Mouse (Mus musculus): Measurements from ENCODE around the gene Spcs3. TPM values are rescaled to one million over a fixed set of nuclear protein-coding genes. Genes with fewer than 3 reads are reported as not detected.
A peak's percentile ranks its signal among the peaks of the same experiment; 100 is the strongest.
"Not testable (repeated sequence)": the region's sequence is repeated elsewhere in the genome, so short reads cannot be mapped to it uniquely, and the experiment has no call there.

Spcs3 gene
- polyA plus RNA-seq, 1 experiment from 2014 or later = 368 TPM

DNA sequence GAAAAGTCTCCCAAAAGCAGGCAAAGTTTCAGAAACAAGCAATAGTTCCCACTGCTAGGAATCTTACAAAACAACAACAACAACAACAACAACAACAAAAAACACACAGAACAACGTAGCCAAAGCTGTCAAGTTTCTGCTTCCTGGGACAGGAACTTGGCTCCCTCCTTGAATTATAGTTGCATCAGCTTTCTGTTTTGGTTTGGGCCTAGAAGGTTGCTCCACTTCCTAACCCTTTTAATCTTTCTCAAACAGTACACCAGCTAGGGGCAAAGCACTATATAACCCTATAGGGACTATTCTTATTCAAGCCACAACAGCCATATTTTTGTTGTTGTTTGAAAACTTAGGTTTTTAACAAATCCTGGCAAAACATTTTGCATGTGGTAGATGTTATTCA, 11.5 kb upstream of the Spcs3 start:
- DNase-seq (ENCODE audit: low read depth, low spot score) = no peak
- no peak for ATAC-seq
- TF ChIP-seq CTCF (IDR thresholded peaks at IDR 0.05) = no peak
- no peaks in the 10 kb centered on the region for H3K27me3 ChIP-seq
- in situ Hi-C loops (cut with MboI; ENCODE audit: low pct_unique_long_range_greater_than_20kb) = no loop called here
- ChIA-PET POLR2A (no interaction called here), CTCF (interaction anchor here (0.9 to 2.3 kb wide), 4 partner anchors 13 to 68 kb away, joined by 3 to 6 read pairs (median 4); no protein-coding TSS in a partner anchor)

DNA sequence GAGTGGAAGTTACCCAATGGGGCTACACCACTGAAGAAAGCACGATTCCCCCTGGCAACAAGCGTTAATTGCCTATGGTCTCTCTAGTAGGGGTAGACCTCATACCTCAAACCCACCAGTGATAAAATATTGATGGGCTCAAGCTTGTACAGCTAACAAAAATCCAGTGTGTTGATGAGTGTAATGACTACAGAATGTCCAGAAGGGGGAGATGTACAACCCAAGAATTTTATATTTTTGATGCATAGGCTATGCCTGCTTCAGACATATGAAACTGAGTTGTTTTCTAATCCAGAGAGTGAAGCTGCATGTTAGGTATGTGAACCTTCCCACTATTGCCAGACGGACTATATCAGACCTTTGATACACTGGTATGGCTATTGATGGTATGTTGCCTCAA, 7.5 kb upstream of the Spcs3 start:
- CTCF ChIA-PET = interaction anchor here (0.6 to 1.7 kb wide), 2 partner anchors 73 to 169 kb away, joined by 3 to 4 read pairs; no protein-coding TSS in a partner anchor
- POLR2A ChIA-PET = no interaction called here
- H3K27me3 ChIP-seq = no peaks in the 10 kb centered on the region
- in situ Hi-C loops (cut with MboI; ENCODE audit: low pct_unique_long_range_greater_than_20kb) = no loop called here
- no peak for DNase-seq (ENCODE audit: low read depth, low spot score)
- peak; percentile 43 for TF ChIP-seq CTCF (IDR thresholded peaks at IDR 0.05)
- no peak for ATAC-seq

GRCm38 (mm10) chr8:54535172-54535571, 5.4 kb upstream of the Spcs3 start:
- in situ Hi-C loops (cut with MboI; ENCODE audit: low pct_unique_long_range_greater_than_20kb) = no loop called here
- no peak for TF ChIP-seq CTCF (IDR thresholded peaks at IDR 0.05)
- POLR2A ChIA-PET = interaction anchor here (0.9 to 1.4 kb wide), 2 partner anchors 15 to 27 kb away, joined by 3 read pairs; no protein-coding TSS in a partner anchor
- ATAC-seq (no peak), DNase-seq (ENCODE audit: low read depth, low spot score) (no peak)
- H3K27me3 ChIP-seq = no peaks in the 10 kb centered on the region
- CTCF ChIA-PET = interaction anchor here (1.3 kb wide), 2 partner anchors 32 to 125 kb away, joined by 3 to 4 read pairs; no protein-coding TSS in a partner anchor

GRCm38 (mm10) chr8:54528571-54528970, 1.2 kb downstream of the Spcs3 start:
- no peak for TF ChIP-seq CTCF (IDR thresholded peaks at IDR 0.05)
- ATAC-seq (no peak), DNase-seq (ENCODE audit: low read depth, low spot score) (no peak)
- in situ Hi-C loops (cut with MboI; ENCODE audit: low pct_unique_long_range_greater_than_20kb) = no loop called here
- H3K27me3 ChIP-seq = no peaks in the 10 kb centered on the region
- CTCF ChIA-PET = interaction anchor here (0.7 to 1.2 kb wide), 2 partner anchors 13 to 24 kb away, joined by 3 read pairs; no protein-coding TSS in a partner anchor
- POLR2A ChIA-PET = interaction anchor here (0.7 to 4.2 kb wide), 6 partner anchors 19 to 82 kb away, joined by 3 to 17 read pairs (median 5); no protein-coding TSS in a partner anchor

GRCm38 (mm10) chr8:54526700-54527099, 3.1 kb downstream of the Spcs3 start:
- ChIA-PET CTCF (interaction anchor here (0.7 to 0.9 kb wide), 2 partner anchors 13 to 133 kb away, joined by 3 read pairs; no protein-coding TSS in a partner anchor), POLR2A (interaction anchor here (2.5 to 4.2 kb wide), 2 partner anchors 36 to 84 kb away, joined by 13 to 17 read pairs; no protein-coding TSS in a partner anchor)
- H3K27me3 ChIP-seq = no peaks in the 10 kb centered on the region
- ATAC-seq (no peak), DNase-seq (ENCODE audit: low read depth, low spot score) (no peak)
- in situ Hi-C loops (cut with MboI; ENCODE audit: low pct_unique_long_range_greater_than_20kb) = no loop called here
- no peak for TF ChIP-seq CTCF (IDR thresholded peaks at IDR 0.05)

DNA sequence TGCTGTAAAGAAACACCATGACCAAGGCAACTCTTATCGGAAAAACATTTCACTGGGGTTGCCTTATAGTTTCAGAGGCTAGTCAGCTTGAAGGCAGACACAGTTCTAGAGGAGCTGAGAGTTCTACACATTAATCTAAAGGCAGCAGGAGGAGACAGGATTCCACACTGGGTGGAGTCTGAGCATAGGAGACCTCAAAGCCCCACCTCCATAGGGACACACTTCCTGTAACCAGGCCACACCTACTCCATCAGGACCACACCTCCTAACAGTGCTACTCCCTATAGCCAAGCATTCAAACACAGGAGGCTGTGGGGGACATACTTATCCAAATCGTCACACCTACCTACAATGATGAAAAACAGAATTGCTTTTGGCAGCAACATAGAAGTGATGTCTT, 4.2 kb downstream of the Spcs3 start:
- in situ Hi-C loops (cut with MboI; ENCODE audit: low pct_unique_long_range_greater_than_20kb) = no loop called here
- ChIA-PET CTCF (no interaction called here), POLR2A (interaction anchor here (4.2 kb wide), 1 partner anchor 37 kb away, joined by 17 read pairs; no protein-coding TSS in a partner anchor)
- no peak for DNase-seq (ENCODE audit: low read depth, low spot score)
- TF ChIP-seq CTCF (IDR thresholded peaks at IDR 0.05) = no peak
- ATAC-seq = no peak
- H3K27me3 ChIP-seq = no peaks in the 10 kb centered on the region

- POLR2A ChIA-PET = interaction anchor here (0.8 to 0.9 kb wide), 2 partner anchors 42 to 191 kb away, joined by 3 read pairs; no protein-coding TSS in a partner anchor
- TF ChIP-seq CTCF (IDR thresholded peaks at IDR 0.05) = no peak
- H3K27me3 ChIP-seq = no peaks in the 10 kb centered on the region
- CTCF ChIA-PET = interaction anchor here (1.0 to 1.7 kb wide), 4 partner anchors 11 to 140 kb away, joined by 3 to 5 read pairs (median 4); no protein-coding TSS in a partner anchor
- DNase-seq (ENCODE audit: low read depth, low spot score) = no peak
- in situ Hi-C loops (cut with MboI; ENCODE audit: low pct_unique_long_range_greater_than_20kb) = loop anchor here (25.0 kb wide), 2 partner anchors 317 to 1967 kb away; no protein-coding TSS in a partner anchor
- ATAC-seq = no peak
Measured at GRCm38 (mm10) chr8:54520516-54520915, 9.3 kb downstream of the Spcs3 start.

- no peak for TF ChIP-seq CTCF (IDR thresholded peaks at IDR 0.05)
- no peaks in the 10 kb centered on the region for H3K27me3 ChIP-seq
- CTCF ChIA-PET = interaction anchor here (1.0 to 1.7 kb wide), 3 partner anchors 56 to 142 kb away, joined by 3 to 5 read pairs (median 3); no protein-coding TSS in a partner anchor
- POLR2A ChIA-PET = interaction anchor here (1.1 kb wide), 1 partner anchor 9 kb away, joined by 4 read pairs; no protein-coding TSS in a partner anchor
- ATAC-seq (no peak), DNase-seq (ENCODE audit: low read depth, low spot score) (no peak)
- in situ Hi-C loops (cut with MboI; ENCODE audit: low pct_unique_long_range_greater_than_20kb) = loop anchor here (25.0 kb wide), 2 partner anchors 318 to 1968 kb away; no protein-coding TSS in a partner anchor
Measured at GRCm38 (mm10) chr8:54518756-54519460, 10.9 kb downstream of the Spcs3 start.

DNA sequence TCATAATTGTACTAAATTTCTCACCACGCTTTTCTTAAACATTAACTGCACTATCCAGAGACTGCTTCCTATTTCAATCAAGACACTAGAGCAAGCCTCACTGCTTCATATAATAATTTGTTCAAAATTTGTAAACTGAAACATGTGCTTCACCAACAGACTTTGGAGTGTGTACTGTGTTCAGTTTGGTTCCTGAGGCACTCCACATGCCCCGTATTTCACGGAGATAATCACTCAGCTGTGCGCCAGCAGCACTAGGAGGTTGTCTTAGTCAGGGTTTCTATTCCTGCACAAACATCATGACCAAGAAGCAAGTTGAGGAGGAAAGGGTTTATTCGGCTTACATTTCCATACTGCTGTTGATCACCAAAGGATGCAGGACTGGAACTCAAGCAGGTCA, 17.6 kb downstream of the Spcs3 start:
- POLR2A ChIA-PET; ATAC-seq; CTCF ChIA-PET; DNase-seq (ENCODE audit: low read depth, low spot score); H3K27me3 ChIP-seq: not testable (repeated sequence)
- in situ Hi-C loops (cut with MboI; ENCODE audit: low pct_unique_long_range_greater_than_20kb) = loop anchor here (25.0 kb wide), 2 partner anchors 325 to 1975 kb away; no protein-coding TSS in a partner anchor

DNA sequence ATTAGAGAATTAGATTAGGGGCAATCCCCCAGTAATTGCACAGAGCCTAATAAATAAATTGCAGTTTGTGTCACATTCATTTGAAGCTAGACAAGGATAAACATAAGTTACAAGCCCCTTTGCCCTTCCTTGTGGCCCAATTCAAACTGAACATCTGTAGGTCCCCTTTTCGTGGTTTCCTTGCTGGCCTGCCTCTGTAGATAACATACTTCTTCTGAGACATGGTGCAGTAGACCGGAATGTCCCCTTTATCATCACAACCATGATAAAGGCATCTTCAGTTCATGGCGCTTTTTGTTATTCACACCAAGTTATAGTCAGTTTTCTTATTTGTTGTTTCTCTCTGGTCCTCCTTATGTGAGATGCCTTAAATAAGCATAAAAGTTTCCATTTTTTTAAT, 18.0 kb downstream of the Spcs3 start:
- ChIA-PET POLR2A (no interaction called here), CTCF (interaction anchor here (0.9 to 2.4 kb wide), 2 partner anchors 19 to 149 kb away, joined by 3 to 10 read pairs; no protein-coding TSS in a partner anchor)
- ATAC-seq (no peak), DNase-seq (ENCODE audit: low read depth, low spot score) (no peak)
- in situ Hi-C loops (cut with MboI; ENCODE audit: low pct_unique_long_range_greater_than_20kb) = loop anchor here (25.0 kb wide), 2 partner anchors 326 to 1976 kb away; no protein-coding TSS in a partner anchor
- no peak for TF ChIP-seq CTCF (IDR thresholded peaks at IDR 0.05)
- H3K27me3 ChIP-seq = no peaks in the 10 kb centered on the region

Data from Patski (cell line).